Mouse (Mus musculus) forebrain, embryonic 13.5 days (tissue): Measurements from ENCODE around the gene Npr1. TPM values are rescaled to one million over a fixed set of nuclear protein-coding genes. Genes with fewer than 3 reads are reported as not detected.
A peak's percentile ranks its signal among the peaks of the same experiment; 100 is the strongest.

Experiments
- ATAC-seq: fragments of 200-750 bp; cut with Nextera tagmentation; 2 replicates; pipeline ENCODE4 v1.8.0; 2017
- H3K27ac ChIP-seq: fragments of 300-500 bp; sonication (generic); 2 replicates; pipeline ENCODE4 v1.5.1; 2015; ENCODE audit warnings: inconsistent platforms, mild to moderate bottlenecking, moderate library complexity
- H3K27me3 ChIP-seq: fragments of 300-500 bp; sonication (generic); 2 replicates; pipeline ENCODE4 v1.6.1; 2015; ENCODE audit warnings: mild to moderate bottlenecking, inconsistent platforms
- H3K36me3 ChIP-seq: fragments of 300-500 bp; sonication (generic); 2 replicates; pipeline ENCODE4 v1.6.1; 2015; ENCODE audit warnings: mild to moderate bottlenecking, inconsistent platforms; ENCODE audit not compliant: poor library complexity, severe bottlenecking
- H3K4me1 ChIP-seq: fragments of 300-500 bp; sonication (generic); 2 replicates; pipeline ENCODE4 v1.6.1; 2015; ENCODE audit warnings: inconsistent platforms
- H3K4me2 ChIP-seq: fragments of 300-500 bp; sonication (generic); 2 replicates; pipeline ENCODE4 v1.6.1; 2015; ENCODE audit warnings: inconsistent platforms, mild to moderate bottlenecking, moderate library complexity
- H3K4me3 ChIP-seq: fragments of 300-500 bp; sonication (generic); 2 replicates; pipeline ENCODE4 v1.5.1; 2015; ENCODE audit warnings: mild to moderate bottlenecking, inconsistent platforms
- H3K9ac ChIP-seq: fragments of 300-500 bp; sonication (generic); 2 replicates; pipeline ENCODE4 v1.6.1; 2015; ENCODE audit warnings: mild to moderate bottlenecking, inconsistent platforms
- H3K9me3 ChIP-seq: fragments of 300-500 bp; sonication (generic); replicated peaks from 2 replicates; pipeline ENCODE4 v1.6.1; 2016; ENCODE audit warnings: inconsistent platforms
- WGBS: fragments of 180-500 bp; shearing (Covaris S2); methylation state at CpG from one replicate; pipeline ENCODE4 v1.1.7; 2015; 5-methylcytosine and 5-hydroxymethylcytosine counted together
- polyA plus RNA-seq: library from polyadenylated mRNA; unstranded; fragments of >200 nt; fragmentation: Nextera tagmentation; extraction: Ambion mirVana; gene quantifications from 2 replicates; pipeline ENCODE4 v1.2.1, GENCODE M21; 2015

Gene Npr1
- polyA plus RNA-seq, 1 experiment from 2014 or later: 2.8 TPM

- Histone ChIP-seq H3K9ac (no peak overlapping the region), H3K4me1 (peaks cover 22% of the 10 kb centered on the region), H3K9me3 (no peaks in the 10 kb centered on the region), H3K4me3 (no peak overlapping the region), H3K36me3 (peaks cover 15% of the 10 kb centered on the region), H3K4me2 (no peak overlapping the region), H3K27me3 (no peaks in the 10 kb centered on the region), H3K27ac (no peak overlapping the region)
- WGBS: 94% methylated on average over 6 of the region's 6 CpGs
- no peak for ATAC-seq
Observed at GRCm38 (mm10) chr3:90428186-90428585, 37.5 kb downstream of the Npr1 start.

GRCm38 (mm10) chr3:90427574-90427973 lies 38.1 kb downstream of the Npr1 start:
- Histone ChIP-seq H3K27me3 (no peaks in the 10 kb centered on the region), H3K27ac (no peak overlapping the region), H3K4me1 (peaks cover 22% of the 10 kb centered on the region), H3K9me3 (no peaks in the 10 kb centered on the region), H3K4me2 (no peak overlapping the region), H3K4me3 (no peak overlapping the region), H3K36me3 (peaks cover 21% of the 10 kb centered on the region), H3K9ac (no peak overlapping the region)
- no peak for ATAC-seq
- WGBS: 76% methylated on average over 1 of the region's 1 CpGs

GRCm38 (mm10) chr3:90425499-90425898 lies 40.2 kb downstream of the Npr1 start:
- 92% methylated on average over 2 of the region's 2 CpGs for WGBS
- peaks cover 33% of the 10 kb centered on the region for H3K36me3 ChIP-seq
- no peak overlapping the region for H3K27ac ChIP-seq
- peaks cover 2% of the 10 kb centered on the region; the same call in 1 of the 2 replicates for H3K4me1 ChIP-seq
- no peaks in the 10 kb centered on the region for H3K9me3 ChIP-seq
- no peak overlapping the region for H3K4me2 ChIP-seq
- no peaks in the 10 kb centered on the region for H3K27me3 ChIP-seq
- H3K4me3 ChIP-seq: no peak overlapping the region
- no peak for ATAC-seq
- H3K9ac ChIP-seq: no peak overlapping the region

GRCm38 (mm10) chr3:90423549-90423948 lies 42.1 kb downstream of the Npr1 start:
- ATAC-seq: no peak
- no peaks in the 10 kb centered on the region for H3K4me1 ChIP-seq
- no peak overlapping the region for H3K4me3 ChIP-seq
- no peaks in the 10 kb centered on the region for H3K27me3 ChIP-seq
- H3K9me3 ChIP-seq: no peaks in the 10 kb centered on the region
- H3K4me2 ChIP-seq: no peak overlapping the region
- H3K9ac ChIP-seq: no peak overlapping the region
- peaks cover 49% of the 10 kb centered on the region for H3K36me3 ChIP-seq
- H3K27ac ChIP-seq: no peak overlapping the region

GRCm38 (mm10) chr3:90420696-90421095 lies 45.0 kb downstream of the Npr1 start:
- Histone ChIP-seq H3K36me3 (peaks cover 78% of the 10 kb centered on the region), H3K4me2 (no peak overlapping the region), H3K9me3 (no peaks in the 10 kb centered on the region), H3K27me3 (no peaks in the 10 kb centered on the region), H3K4me3 (no peak overlapping the region), H3K9ac (no peak overlapping the region), H3K4me1 (no peaks in the 10 kb centered on the region), H3K27ac (no peak overlapping the region)
- ATAC-seq: no peak
- WGBS: 92% methylated on average over 6 of the region's 6 CpGs

- no peak for ATAC-seq
- no peak overlapping the region for H3K27ac ChIP-seq
- H3K36me3 ChIP-seq: peaks cover 87% of the 10 kb centered on the region
- H3K4me3 ChIP-seq: no peak overlapping the region
- no peak overlapping the region for H3K4me2 ChIP-seq
- no peaks in the 10 kb centered on the region for H3K4me1 ChIP-seq
- 73% methylated on average over 3 of the region's 3 CpGs for WGBS
- H3K9me3 ChIP-seq: no peaks in the 10 kb centered on the region
- no peak overlapping the region for H3K9ac ChIP-seq
- no peaks in the 10 kb centered on the region for H3K27me3 ChIP-seq
Observed at GRCm38 (mm10) chr3:90413011-90413396, 52.7 kb downstream of the Npr1 start.

GRCm38 (mm10) chr3:90412312-90413010 lies 53.2 kb downstream of the Npr1 start:
- Histone ChIP-seq H3K27ac (no peak overlapping the region), H3K9me3 (no peaks in the 10 kb centered on the region), H3K4me3 (no peak overlapping the region), H3K4me1 (no peaks in the 10 kb centered on the region), H3K4me2 (no peak overlapping the region), H3K27me3 (no peaks in the 10 kb centered on the region), H3K36me3 (peaks cover 87% of the 10 kb centered on the region), H3K9ac (no peak overlapping the region)
- 53% methylated on average over 5 of the region's 5 CpGs for WGBS
- ATAC-seq: peak; percentile 71; the same call in 1 of the 2 replicates

- ATAC-seq: no peak
Observed at GRCm38 (mm10) chr3:90408721-90409120, 56.9 kb downstream of the Npr1 start.

GRCm38 (mm10) chr3:90406414-90406813 lies 59.3 kb downstream of the Npr1 start:
- peaks cover 98% of the 10 kb centered on the region for H3K36me3 ChIP-seq
- H3K4me2 ChIP-seq: no peak overlapping the region
- no peak for ATAC-seq
- H3K27ac ChIP-seq: no peak overlapping the region
- no peaks in the 10 kb centered on the region for H3K9me3 ChIP-seq
- H3K9ac ChIP-seq: no peak overlapping the region
- WGBS: 97% methylated on average over 5 of the region's 5 CpGs
- H3K4me1 ChIP-seq: no peaks in the 10 kb centered on the region
- no peak overlapping the region for H3K4me3 ChIP-seq
- H3K27me3 ChIP-seq: no peaks in the 10 kb centered on the region

More at GRCm38 (mm10) chr3:90408721-90409120, 56.9 kb downstream of the Npr1 start:
- Histone ChIP-seq H3K4me1 (no peaks in the 10 kb centered on the region), H3K9me3 (no peaks in the 10 kb centered on the region), H3K9ac (no peak overlapping the region), H3K36me3 (peaks cover 87% of the 10 kb centered on the region), H3K27ac (no peak overlapping the region), H3K4me3 (no peak overlapping the region), H3K27me3 (no peaks in the 10 kb centered on the region), H3K4me2 (no peak overlapping the region)
- 96% methylated on average over 3 of the region's 3 CpGs for WGBS

GRCm38 (mm10) chr3:90404609-90405008 lies 61.1 kb downstream of the Npr1 start:
- Histone ChIP-seq H3K4me1 (no peaks in the 10 kb centered on the region), H3K4me2 (no peak overlapping the region), H3K36me3 (peaks cover 99% of the 10 kb centered on the region), H3K9me3 (no peaks in the 10 kb centered on the region), H3K9ac (no peak overlapping the region), H3K4me3 (no peak overlapping the region), H3K27me3 (no peaks in the 10 kb centered on the region), H3K27ac (no peak overlapping the region)
- ATAC-seq: no peak
- WGBS: 95% methylated on average over 4 of the region's 4 CpGs

GRCm38 (mm10) chr3:90404121-90404520 lies 61.5 kb downstream of the Npr1 start:
- no peak overlapping the region for H3K9ac ChIP-seq
- no peaks in the 10 kb centered on the region for H3K27me3 ChIP-seq
- no peak for ATAC-seq
- H3K4me1 ChIP-seq: no peaks in the 10 kb centered on the region
- H3K4me2 ChIP-seq: no peak overlapping the region
- H3K36me3 ChIP-seq: peaks cover 99% of the 10 kb centered on the region
- 92% methylated on average over 3 of the region's 3 CpGs for WGBS
- H3K9me3 ChIP-seq: no peaks in the 10 kb centered on the region
- H3K27ac ChIP-seq: no peak overlapping the region
- H3K4me3 ChIP-seq: no peak overlapping the region

GRCm38 (mm10) chr3:90400993-90401392 lies 64.7 kb downstream of the Npr1 start:
- H3K9me3 ChIP-seq: no peaks in the 10 kb centered on the region
- H3K4me1 ChIP-seq: no peaks in the 10 kb centered on the region
- no peak overlapping the region for H3K4me2 ChIP-seq
- ATAC-seq: no peak
- 82% methylated on average over 4 of the region's 4 CpGs for WGBS
- H3K4me3 ChIP-seq: no peak overlapping the region
- H3K27ac ChIP-seq: no peak overlapping the region
- peaks cover 98% of the 10 kb centered on the region for H3K36me3 ChIP-seq
- no peak overlapping the region for H3K9ac ChIP-seq
- H3K27me3 ChIP-seq: no peaks in the 10 kb centered on the region
